Mouse (Mus musculus): ENCODE measurements around the gene Eefsec. TPM values are rescaled to one million over a fixed set of nuclear protein-coding genes. Genes with fewer than 3 reads are reported as not detected.

Gene Eefsec
- polyA plus RNA-seq, 1 experiment = not detected

DNA sequence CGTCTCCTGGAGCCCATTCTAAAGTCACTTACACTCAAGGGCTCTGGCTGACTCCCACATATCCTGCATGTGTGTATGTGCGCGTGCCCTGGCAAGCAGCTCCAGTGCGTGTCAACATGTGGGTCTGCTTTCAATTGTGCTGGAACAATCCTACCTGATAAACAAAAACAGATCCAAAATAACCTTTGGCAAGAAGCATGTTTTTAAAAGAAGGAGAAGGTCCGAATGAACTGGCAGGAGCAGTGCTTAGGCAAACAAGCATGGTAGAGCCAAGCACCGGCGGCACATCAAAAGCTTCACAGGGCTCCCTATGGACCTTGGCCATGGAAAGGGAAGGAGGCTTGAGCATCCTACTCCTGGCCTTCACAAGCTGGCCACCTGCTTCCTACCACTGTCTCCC, 105.6 kb downstream of the Eefsec start:
- H3K27ac ChIP-seq (ENCODE audit: insufficient read depth, low read depth, low read length) = no peak overlapping the region
- 84% methylated on average over 7 of the region's 7 CpGs for WGBS
- peaks cover 19% of the 10 kb centered on the region for H3K4me1 ChIP-seq (ENCODE audit: control insufficient read depth, insufficient read depth, low read length)
- TF ChIP-seq CTCF (IDR thresholded peaks at IDR 0.05; ENCODE audit: insufficient read depth, low read depth, low read length) (no peak), POLR2A (IDR thresholded peaks at IDR 0.05; ENCODE audit: insufficient read depth, low read depth, low read length) (no peak)
- H3K4me3 ChIP-seq (ENCODE audit: insufficient read depth, low read depth, low read length) = no peak overlapping the region

GRCm38 (mm10) chr6:88329336-88329735, 117.0 kb downstream of the Eefsec start:
- no peaks in the 10 kb centered on the region for H3K4me1 ChIP-seq (ENCODE audit: control insufficient read depth, insufficient read depth, low read length)
- no peak overlapping the region for H3K4me3 ChIP-seq (ENCODE audit: insufficient read depth, low read depth, low read length)
- TF ChIP-seq CTCF (IDR thresholded peaks at IDR 0.05; ENCODE audit: insufficient read depth, low read depth, low read length) (no peak), POLR2A (IDR thresholded peaks at IDR 0.05; ENCODE audit: insufficient read depth, low read depth, low read length) (no peak)
- no peak overlapping the region for H3K27ac ChIP-seq (ENCODE audit: insufficient read depth, low read depth, low read length)

GRCm38 (mm10) chr6:88321879-88322278, 124.5 kb downstream of the Eefsec start:
- Histone ChIP-seq H3K4me1 (ENCODE audit: control insufficient read depth, insufficient read depth, low read length) (no peaks in the 10 kb centered on the region), H3K4me3 (ENCODE audit: insufficient read depth, low read depth, low read length) (no peak overlapping the region), H3K27ac (ENCODE audit: insufficient read depth, low read depth, low read length) (no peak overlapping the region)
- no peak for TF ChIP-seq CTCF (IDR thresholded peaks at IDR 0.05; ENCODE audit: insufficient read depth, low read depth, low read length)
- no peak for TF ChIP-seq POLR2A (IDR thresholded peaks at IDR 0.05; ENCODE audit: insufficient read depth, low read depth, low read length)
- 67% methylated on average over 7 of the region's 7 CpGs for WGBS

DNA sequence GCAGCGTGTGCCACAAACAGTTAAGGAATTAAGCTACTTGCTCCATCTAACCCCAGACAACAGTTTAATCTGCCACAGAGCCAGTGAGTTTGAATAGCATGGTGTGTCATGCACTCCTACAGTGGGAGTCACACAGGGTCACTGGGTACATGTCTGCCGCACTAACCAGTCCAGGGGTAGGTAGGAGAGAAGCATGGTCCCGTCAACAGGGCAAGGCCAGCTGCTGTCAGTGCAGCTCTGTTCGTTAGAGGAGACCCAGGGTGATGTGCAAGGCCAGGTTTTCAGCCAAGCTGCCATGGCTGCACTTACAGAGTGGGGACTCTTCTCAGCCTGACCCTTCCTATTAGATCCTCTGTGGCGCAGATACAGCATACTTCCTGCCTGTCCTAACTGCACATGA, 125.1 kb downstream of the Eefsec start:
- 85% methylated on average over 5 of the region's 5 CpGs for WGBS
- H3K27ac ChIP-seq (ENCODE audit: insufficient read depth, low read depth, low read length) = no peak overlapping the region
- TF ChIP-seq POLR2A (IDR thresholded peaks at IDR 0.05; ENCODE audit: insufficient read depth, low read depth, low read length) (no peak), CTCF (IDR thresholded peaks at IDR 0.05; ENCODE audit: insufficient read depth, low read depth, low read length) (no peak)
- H3K4me3 ChIP-seq (ENCODE audit: insufficient read depth, low read depth, low read length) = no peak overlapping the region
- H3K4me1 ChIP-seq (ENCODE audit: control insufficient read depth, insufficient read depth, low read length) = no peaks in the 10 kb centered on the region

- Histone ChIP-seq H3K4me3 (ENCODE audit: insufficient read depth, low read depth, low read length) (no peak overlapping the region), H3K27ac (ENCODE audit: insufficient read depth, low read depth, low read length) (no peak overlapping the region), H3K4me1 (ENCODE audit: control insufficient read depth, insufficient read depth, low read length) (no peaks in the 10 kb centered on the region)
- no peak for TF ChIP-seq POLR2A (IDR thresholded peaks at IDR 0.05; ENCODE audit: insufficient read depth, low read depth, low read length)
- TF ChIP-seq CTCF (IDR thresholded peaks at IDR 0.05; ENCODE audit: insufficient read depth, low read depth, low read length) = no peak
- WGBS = 83% methylated on average over 1 of the region's 1 CpGs
These were observed 126.6 kb downstream of the Eefsec start for GRCm38 (mm10) chr6:88319735-88320134.

DNA sequence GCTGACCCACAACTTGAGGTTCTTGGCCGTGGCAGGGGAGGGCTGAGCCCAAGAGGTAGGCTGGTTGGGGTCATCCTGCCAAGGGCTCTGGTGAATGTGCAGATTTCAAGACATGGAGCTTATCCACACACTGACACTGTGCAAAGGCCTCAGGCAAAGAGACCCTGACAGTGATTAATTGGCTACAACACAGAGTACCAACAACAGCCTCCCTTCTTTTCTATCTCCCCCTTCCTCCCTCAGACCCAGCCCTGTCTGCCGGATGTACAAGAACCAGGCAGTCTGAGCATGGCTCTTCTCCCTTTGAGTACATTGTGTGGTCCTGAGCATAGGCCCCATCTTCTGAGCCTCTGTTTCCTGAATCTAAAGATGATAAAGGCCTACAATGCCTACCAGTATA, 131.0 kb downstream of the Eefsec start:
- H3K4me1 ChIP-seq (ENCODE audit: control insufficient read depth, insufficient read depth, low read length) = no peaks in the 10 kb centered on the region
- H3K4me3 ChIP-seq (ENCODE audit: insufficient read depth, low read depth, low read length) = no peak overlapping the region
- TF ChIP-seq CTCF (IDR thresholded peaks at IDR 0.05; ENCODE audit: insufficient read depth, low read depth, low read length) = no peak
- no peak for TF ChIP-seq POLR2A (IDR thresholded peaks at IDR 0.05; ENCODE audit: insufficient read depth, low read depth, low read length)
- WGBS = 67% methylated on average over 2 of the region's 2 CpGs
- H3K27ac ChIP-seq (ENCODE audit: insufficient read depth, low read depth, low read length) = no peak overlapping the region

- 62% methylated on average over 9 of the region's 9 CpGs for WGBS
- TF ChIP-seq CTCF (IDR thresholded peaks at IDR 0.05; ENCODE audit: insufficient read depth, low read depth, low read length) (no peak), POLR2A (IDR thresholded peaks at IDR 0.05; ENCODE audit: insufficient read depth, low read depth, low read length) (no peak)
- no peaks in the 10 kb centered on the region for H3K4me1 ChIP-seq (ENCODE audit: control insufficient read depth, insufficient read depth, low read length)
These were observed 132.4 kb downstream of the Eefsec start for GRCm38 (mm10) chr6:88313937-88314336.

DNA sequence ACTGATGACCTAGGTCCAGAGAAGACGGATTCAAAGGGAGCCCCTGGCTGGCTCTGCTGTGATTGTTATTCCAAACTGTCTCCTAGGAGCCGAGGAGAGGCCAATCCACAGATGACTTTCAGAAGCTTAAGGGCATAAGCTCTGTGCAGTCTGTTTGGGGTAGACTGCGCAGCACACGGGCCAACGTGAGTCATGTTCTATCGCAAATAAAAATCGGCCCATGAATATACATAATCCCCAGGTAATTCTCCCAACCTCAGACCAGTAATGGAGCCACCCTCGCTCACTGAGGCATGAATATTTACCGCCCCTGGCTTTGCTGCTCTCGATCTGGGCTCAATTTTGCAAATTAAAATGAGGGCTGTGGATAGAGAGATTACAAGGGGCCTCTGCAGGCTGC, 134.7 kb downstream of the Eefsec start:
- 90% methylated on average over 10 of the region's 10 CpGs for WGBS
- Histone ChIP-seq H3K4me3 (ENCODE audit: insufficient read depth, low read depth, low read length) (no peak overlapping the region), H3K27ac (ENCODE audit: insufficient read depth, low read depth, low read length) (no peak overlapping the region), H3K4me1 (ENCODE audit: control insufficient read depth, insufficient read depth, low read length) (no peaks in the 10 kb centered on the region)
- TF ChIP-seq CTCF (IDR thresholded peaks at IDR 0.05; ENCODE audit: insufficient read depth, low read depth, low read length) = no peak
- TF ChIP-seq POLR2A (IDR thresholded peaks at IDR 0.05; ENCODE audit: insufficient read depth, low read depth, low read length) = no peak

More at GRCm38 (mm10) chr6:88313937-88314336, 132.4 kb downstream of the Eefsec start:
- Histone ChIP-seq H3K27ac (ENCODE audit: insufficient read depth, low read depth, low read length) (no peak overlapping the region), H3K4me3 (ENCODE audit: insufficient read depth, low read depth, low read length) (no peak overlapping the region)

DNA sequence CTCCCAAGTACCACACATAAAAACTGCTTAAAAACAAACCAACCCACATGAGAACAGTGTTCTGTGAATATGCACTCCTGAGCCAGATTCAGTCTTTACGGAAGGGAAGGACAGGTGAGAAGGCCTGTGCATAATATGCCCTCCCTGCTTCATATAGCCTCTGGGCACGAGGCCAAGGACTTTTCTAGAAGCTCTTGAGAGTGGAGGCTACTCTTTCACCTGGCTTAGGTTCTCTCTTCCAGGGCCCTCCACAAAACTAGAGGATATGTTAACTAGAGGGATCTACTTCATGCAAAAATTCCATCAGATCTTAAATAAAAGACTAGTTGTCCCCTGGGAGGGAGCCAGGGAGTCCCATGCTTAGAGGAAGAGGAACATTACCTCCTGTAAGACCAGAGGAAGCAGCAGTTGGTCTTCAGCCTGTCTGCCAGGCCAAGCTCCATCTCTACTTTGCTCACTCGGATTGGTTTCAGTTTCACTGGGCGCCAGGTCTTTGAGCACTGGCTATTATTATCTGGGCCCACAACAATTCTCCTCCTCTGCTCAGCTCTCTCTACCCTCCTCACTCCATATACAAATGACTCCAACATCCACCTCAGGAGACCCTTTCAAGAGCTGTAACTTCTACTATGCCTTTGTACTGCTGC, 140.1 kb downstream of the Eefsec start:
- no peak for TF ChIP-seq POLR2A (IDR thresholded peaks at IDR 0.05; ENCODE audit: insufficient read depth, low read depth, low read length)
- TF ChIP-seq CTCF (IDR thresholded peaks at IDR 0.05; ENCODE audit: insufficient read depth, low read depth, low read length) = no peak
- Histone ChIP-seq H3K4me1 (ENCODE audit: control insufficient read depth, insufficient read depth, low read length) (no peaks in the 10 kb centered on the region), H3K4me3 (ENCODE audit: insufficient read depth, low read depth, low read length) (no peak overlapping the region), H3K27ac (ENCODE audit: insufficient read depth, low read depth, low read length) (no peak overlapping the region)
- 82% methylated on average over 4 of the region's 4 CpGs for WGBS
